Comparison of ENCODE assay signal across 14 mouse cellular contexts in the genomic region with DNA sequence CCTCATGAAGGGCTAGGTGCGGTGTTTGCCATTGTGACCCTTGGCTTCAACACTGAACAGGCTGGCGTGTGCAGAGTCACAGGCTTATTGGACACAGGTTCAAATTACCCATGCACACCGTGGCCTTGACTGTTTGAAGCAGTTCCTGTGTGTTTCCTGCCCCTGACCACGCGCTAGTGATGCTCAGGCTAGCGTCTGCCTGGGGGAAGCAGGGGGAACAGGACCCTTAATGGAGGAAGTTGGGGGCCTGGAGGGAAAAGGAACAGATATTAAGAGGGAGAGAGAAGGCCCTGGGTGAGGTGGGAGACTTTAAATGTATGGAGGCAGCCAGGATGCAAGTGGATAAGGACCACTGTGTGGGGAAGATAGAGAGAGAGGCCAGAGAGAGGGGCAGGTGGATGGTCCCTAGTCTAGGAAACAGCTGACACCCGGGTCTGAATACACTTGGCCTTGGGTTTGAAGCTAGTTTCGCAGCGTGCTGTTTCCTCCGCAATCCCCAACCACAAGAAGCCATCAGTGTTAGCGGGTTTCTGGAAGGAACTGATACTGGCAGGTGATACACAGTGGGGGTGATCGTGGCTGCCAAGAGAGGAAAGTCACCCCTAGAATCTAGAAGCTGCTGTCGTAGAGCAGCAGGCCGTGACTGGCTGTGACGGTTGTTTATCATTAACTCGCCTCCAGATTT. TPM values are rescaled to one million over a fixed set of nuclear protein-coding genes. Genes with fewer than 3 reads are reported as not detected.
DNase-seq lines count a peak whose midpoint lies in the region; ATAC-seq and TF ChIP-seq lines count a peak whose summit lies in the region.
"Had no signal": no experiment of that assay in that cellular context is flagged by ENCODE, and none has a peak within 500 bp of the region (broad histone marks: within the 10 kb centered on the region; RNA-seq: fewer than 3 reads in every experiment).

No protein-coding gene starts in this region.

- H3K9ac ChIP-seq in lung, postnatal 0 days (replicated peaks; ENCODE audit: low read depth): no peak overlapping the region
- H3K9ac ChIP-seq: embryonic facial prominence, embryonic 15.5 days; lung, embryonic 14.5 days; midbrain, embryonic 13.5 days; neural tube, embryonic 15.5 days had no signal

- no peak for TF ChIP-seq POLR2A in cerebellum, adult 2 months (IDR thresholded peaks at IDR 0.05; ENCODE audit: borderline replicate concordance, insufficient read depth, low read length)

- TF ChIP-seq CTCF in cerebellum, adult 2 months (IDR thresholded peaks at IDR 0.05; ENCODE audit: borderline replicate concordance, insufficient read depth, low read depth, low read length): no peak
- no peak for TF ChIP-seq CTCF in lung, postnatal 0 days (IDR thresholded peaks at IDR 0.05)

- no peaks in the 10 kb centered on the region for H3K9me3 ChIP-seq in lung, postnatal 0 days (ENCODE audit: low read length)
- H3K9me3 ChIP-seq: embryonic facial prominence, embryonic 15.5 days; heart, embryonic 10.5 days; limb, embryonic 10.5 days; midbrain, embryonic 13.5 days; neural tube, embryonic 15.5 days had no signal

- H3K27me3 ChIP-seq in cerebellum, adult 2 months (ENCODE audit: control insufficient read depth, insufficient read depth, low read length): no peaks in the 10 kb centered on the region
- no peaks in the 10 kb centered on the region for H3K27me3 ChIP-seq in lung, postnatal 0 days (replicated peaks; ENCODE audit: insufficient read depth, low read length)
- H3K27me3 ChIP-seq: embryonic facial prominence, embryonic 15.5 days; midbrain, embryonic 13.5 days; neural tube, embryonic 15.5 days had no signal

- no peak overlapping the region for H3K4me3 ChIP-seq in cerebellum, adult 2 months (replicated peaks; ENCODE audit: insufficient read depth, low read depth, low read length)
- no peak overlapping the region for H3K4me3 ChIP-seq in lung, postnatal 0 days (ENCODE audit: low read depth, low read length)
- H3K4me3 ChIP-seq: embryonic facial prominence, embryonic 15.5 days; heart, embryonic 10.5 days; limb, embryonic 10.5 days; midbrain, embryonic 13.5 days; neural tube, embryonic 15.5 days had no signal

- no peak overlapping the region for H3K27ac ChIP-seq in cerebellum, adult 2 months (ENCODE audit: insufficient read depth, low read length)
- H3K27ac ChIP-seq in lung, postnatal 0 days (ENCODE audit: low read length): no peak overlapping the region
- H3K27ac ChIP-seq: embryonic facial prominence, embryonic 15.5 days; heart, embryonic 10.5 days; limb, embryonic 10.5 days; midbrain, embryonic 13.5 days; neural tube, embryonic 15.5 days had no signal

- H3K4me2 ChIP-seq in lung, postnatal 0 days (replicated peaks; ENCODE audit: low read depth, low read length): no peak overlapping the region
- H3K4me2 ChIP-seq: embryonic facial prominence, embryonic 15.5 days; lung, embryonic 14.5 days; midbrain, embryonic 13.5 days; neural tube, embryonic 15.5 days had no signal

- H3K36me3 ChIP-seq in lung, postnatal 0 days (ENCODE audit: insufficient read depth, low read length): no peaks in the 10 kb centered on the region
- H3K36me3 ChIP-seq: embryonic facial prominence, embryonic 15.5 days; heart, embryonic 10.5 days; limb, embryonic 10.5 days; midbrain, embryonic 13.5 days; neural tube, embryonic 15.5 days had no signal

- WGBS in cerebellum, adult 2 months: 37% methylated on average over 16 of the region's 16 CpGs
- 74% methylated on average over 16 of the region's 16 CpGs for WGBS in lung, postnatal 0 days

- TF ChIP-seq EP300 in lung, postnatal 0 days (IDR thresholded peaks at IDR 0.05): no peak

- ATAC-seq in megakaryocyte progenitor cell, adult 5-6 weeks (replicated peaks; ENCODE audit: poor library complexity): peak; percentile 70
- no peak for ATAC-seq in lung, postnatal 0 days
- ATAC-seq: midbrain, embryonic 13.5 days had no signal

- DNase-seq in brain, adult 2 months (ENCODE audit: low read depth, low spot score): peak; percentile 92
- peak; percentile 92 for DNase-seq in cerebellum, adult 2 months
- DNase-seq in thymus, postnatal 0 days (ENCODE audit: low spot score): peak; percentile 74
- DNase-seq in urinary bladder, postnatal 4 days (ENCODE audit: low spot score in 2 of 2): no peak
- DNase-seq in lung, postnatal 0 days (ENCODE audit: low spot score): no peak
- DNase-seq in right cerebral cortex, adult 2 months (ENCODE audit: low spot score in 2 of 2): no peak
- DNase-seq: lung, embryonic 14.5 days had no signal

- H3K4me1 ChIP-seq in cerebellum, adult 2 months (ENCODE audit: control insufficient read depth, insufficient read depth, low read length): peaks cover 12% of the 10 kb centered on the region
- H3K4me1 ChIP-seq in lung, postnatal 0 days (ENCODE audit: insufficient read depth, low read depth, low read length): no peaks in the 10 kb centered on the region
- H3K4me1 ChIP-seq: embryonic facial prominence, embryonic 15.5 days; neural tube, embryonic 15.5 days had no signal

RNA-seq across cellular contexts. Expression of gene Gm525, which starts 5.5 kb away (rescaled TPM):
- 0.40 and 0.65 TPM in 2 replicates for polyA plus RNA-seq in cerebellum, adult 2 months (2012; rRNA removed)
- total RNA-seq in megakaryocyte progenitor cell, adult 5-6 weeks (2015): not detected in 2 replicates
- total RNA-seq in megakaryocyte progenitor cell, adult 5-6 weeks (2017): not detected in 2 replicates
- polyA plus RNA-seq in thymus, postnatal 0 days (2015; fragmentation: Nextera tagmentation; extraction: Ambion mirVana): 191 and 212 TPM in 2 replicates
- 0.25 and 0.27 TPM in 2 replicates for polyA plus RNA-seq in lung, postnatal 0 days (2015; fragmentation: Nextera tagmentation; extraction: Ambion mirVana)
- total RNA-seq: MEL had no signal
- polyA plus RNA-seq: heart, embryonic 10.5 days; limb, embryonic 10.5 days; lung, embryonic 14.5 days; midbrain, embryonic 13.5 days; neural tube, embryonic 15.5 days had no signal

RNA-seq across cellular contexts. Expression of gene Dgke, which starts 12.5 kb away (rescaled TPM):
- polyA plus RNA-seq in cerebellum, adult 2 months (2012; rRNA removed): 34.0 and 39.5 TPM in 2 replicates
- 2.6 and 3.6 TPM in 2 replicates for total RNA-seq in megakaryocyte progenitor cell, adult 5-6 weeks (2015)
- total RNA-seq in megakaryocyte progenitor cell, adult 5-6 weeks (2017): 4.6 and 6.2 TPM in 2 replicates
- polyA plus RNA-seq in thymus, postnatal 0 days (2015; fragmentation: Nextera tagmentation; extraction: Ambion mirVana): 19.8 and 25.5 TPM in 2 replicates
- 3.4 and 3.6 TPM in 2 replicates for polyA plus RNA-seq in lung, postnatal 0 days (2015; fragmentation: Nextera tagmentation; extraction: Ambion mirVana)

Comparison
In these comparisons a context has a peak if more than half of its experiments do, and no peak if none do; other contexts are left out.
1. DNase-seq: peak in brain, adult 2 months (single experiment), cerebellum, adult 2 months (2 of 2) and thymus, postnatal 0 days (single experiment); none in urinary bladder, postnatal 4 days (0 of 2), lung, postnatal 0 days (single experiment) and right cerebral cortex, adult 2 months (0 of 2).
2. RNA of gene Gm525, which starts 5.5 kb away (polyA plus RNA-seq): 191 to 212 TPM in thymus, postnatal 0 days; 0.40 to 0.65 TPM in cerebellum, adult 2 months and 0.25 to 0.27 TPM in lung, postnatal 0 days; every median in the first group is over 100 times any median in the second.